Mouse (Mus musculus): ENCODE measurements around the gene Gcm2. TPM values are rescaled to one million over a fixed set of nuclear protein-coding genes. Genes with fewer than 3 reads are reported as not detected.
A peak's percentile ranks its signal among the peaks of the same experiment; 100 is the strongest.

Gcm2 gene
- polyA plus RNA-seq, 1 experiment, result 0.05 TPM

GRCm38 (mm10) chr13:41113940-41114339 lies 3.1 kb upstream of the Gcm2 start, which contains the start of gene Sycp2l:
Gene Sycp2l, plus strand, starts transcription at chr13:41114307.
- no peak for DNase-seq
- H3K4me1 ChIP-seq (ENCODE audit: control insufficient read depth, insufficient read depth, low read length), result no peaks in the 10 kb centered on the region
- no peak within 1 kb of the TSS for H3K4me3 ChIP-seq (replicated peaks; ENCODE audit: extremely low read depth, low read depth, low read length)
- WGBS, result 30% methylated on average over 14 of the region's 14 CpGs
- no peak for TF ChIP-seq CTCF (IDR thresholded peaks at IDR 0.05; ENCODE audit: insufficient read depth, low read length)
- TF ChIP-seq POLR2A (IDR thresholded peaks at IDR 0.05; ENCODE audit: borderline replicate concordance, extremely low read depth, low read depth, low read length), result no peak

- H3K4me1 ChIP-seq (ENCODE audit: control insufficient read depth, insufficient read depth, low read length), result no peaks in the 10 kb centered on the region
- no peak for DNase-seq
- 92% methylated on average over 13 of the region's 13 CpGs for WGBS
- no peak overlapping the region for H3K4me3 ChIP-seq (replicated peaks; ENCODE audit: extremely low read depth, low read depth, low read length)
- no peak for TF ChIP-seq CTCF (IDR thresholded peaks at IDR 0.05; ENCODE audit: insufficient read depth, low read length)
- no peak for TF ChIP-seq POLR2A (IDR thresholded peaks at IDR 0.05; ENCODE audit: borderline replicate concordance, extremely low read depth, low read depth, low read length)
These were observed 5.3 kb downstream of the Gcm2 start for GRCm38 (mm10) chr13:41105541-41105940.

GRCm38 (mm10) chr13:41103841-41104525 lies 6.9 kb downstream of the Gcm2 start:
- WGBS, result 69% methylated on average over 12 of the region's 12 CpGs
- Histone ChIP-seq H3K4me1 (ENCODE audit: control insufficient read depth, insufficient read depth, low read length) (no peaks in the 10 kb centered on the region), H3K4me3 (replicated peaks; ENCODE audit: extremely low read depth, low read depth, low read length) (no peak overlapping the region)
- no peak for TF ChIP-seq POLR2A (IDR thresholded peaks at IDR 0.05; ENCODE audit: borderline replicate concordance, extremely low read depth, low read depth, low read length)
- TF ChIP-seq CTCF (IDR thresholded peaks at IDR 0.05; ENCODE audit: insufficient read depth, low read length), result no peak
- no peak for DNase-seq

GRCm38 (mm10) chr13:41100031-41100430 lies 10.8 kb downstream of the Gcm2 start:
- WGBS, result 99% methylated on average over 2 of the region's 2 CpGs
- DNase-seq, result no peak
- peaks cover 3% of the 10 kb centered on the region; the same call in 1 of the 2 replicates for H3K4me1 ChIP-seq (ENCODE audit: control insufficient read depth, insufficient read depth, low read length)
- H3K4me3 ChIP-seq (replicated peaks; ENCODE audit: extremely low read depth, low read depth, low read length), result no peak overlapping the region
- TF ChIP-seq POLR2A (IDR thresholded peaks at IDR 0.05; ENCODE audit: borderline replicate concordance, extremely low read depth, low read depth, low read length) (no peak), CTCF (IDR thresholded peaks at IDR 0.05; ENCODE audit: insufficient read depth, low read length) (no peak)

- DNase-seq, result no peak
- TF ChIP-seq CTCF (IDR thresholded peaks at IDR 0.05; ENCODE audit: insufficient read depth, low read length), result no peak
- no peak for TF ChIP-seq POLR2A (IDR thresholded peaks at IDR 0.05; ENCODE audit: borderline replicate concordance, extremely low read depth, low read depth, low read length)
- Histone ChIP-seq H3K4me1 (ENCODE audit: control insufficient read depth, insufficient read depth, low read length) (peaks cover 3% of the 10 kb centered on the region; the same call in 1 of the 2 replicates), H3K4me3 (replicated peaks; ENCODE audit: extremely low read depth, low read depth, low read length) (no peak overlapping the region)
- WGBS, result 67% methylated on average over 15 of the region's 15 CpGs
These were observed 12.5 kb downstream of the Gcm2 start for GRCm38 (mm10) chr13:41098325-41098724.

- no peak for DNase-seq
- 28% methylated on average over 16 of the region's 16 CpGs for WGBS
- Histone ChIP-seq H3K4me3 (replicated peaks; ENCODE audit: extremely low read depth, low read depth, low read length) (peak overlapping the region; percentile 13), H3K4me1 (ENCODE audit: control insufficient read depth, insufficient read depth, low read length) (peaks cover 3% of the 10 kb centered on the region; the same call in 1 of the 2 replicates)
- TF ChIP-seq CTCF (IDR thresholded peaks at IDR 0.05; ENCODE audit: insufficient read depth, low read length) (no peak), POLR2A (IDR thresholded peaks at IDR 0.05; ENCODE audit: borderline replicate concordance, extremely low read depth, low read depth, low read length) (no peak)
These were observed 13.3 kb downstream of the Gcm2 start for GRCm38 (mm10) chr13:41097324-41098058.

GRCm38 (mm10) chr13:41094160-41094559 lies 16.7 kb downstream of the Gcm2 start:
- whole genome bisulfite sequencing, result 72% methylated on average over 10 of the region's 10 CpGs
- Histone ChIP-seq H3K4me1 (ENCODE audit: control insufficient read depth, insufficient read depth, low read length) (peaks cover 3% of the 10 kb centered on the region; the same call in 1 of the 2 replicates), H3K4me3 (replicated peaks; ENCODE audit: extremely low read depth, low read depth, low read length) (no peak overlapping the region)
- no peak for TF ChIP-seq POLR2A (IDR thresholded peaks at IDR 0.05; ENCODE audit: borderline replicate concordance, extremely low read depth, low read depth, low read length)
- no peak for TF ChIP-seq CTCF (IDR thresholded peaks at IDR 0.05; ENCODE audit: insufficient read depth, low read length)
- DNase-seq, result no peak

- H3K4me3 ChIP-seq (replicated peaks; ENCODE audit: extremely low read depth, low read depth, low read length), result no peak overlapping the region
- DNase-seq, result no peak
- TF ChIP-seq POLR2A (IDR thresholded peaks at IDR 0.05; ENCODE audit: borderline replicate concordance, extremely low read depth, low read depth, low read length) (no peak), CTCF (IDR thresholded peaks at IDR 0.05; ENCODE audit: insufficient read depth, low read length) (no peak)
- 22% methylated on average over 10 of the region's 10 CpGs for WGBS
- no peaks in the 10 kb centered on the region for H3K4me1 ChIP-seq (ENCODE audit: control insufficient read depth, insufficient read depth, low read length)
These were observed 19.6 kb downstream of the Gcm2 start for GRCm38 (mm10) chr13:41091271-41091670.

GRCm38 (mm10) chr13:41088746-41089145 lies 22.1 kb downstream of the Gcm2 start:
- Histone ChIP-seq H3K4me1 (ENCODE audit: control insufficient read depth, insufficient read depth, low read length) (no peaks in the 10 kb centered on the region), H3K4me3 (replicated peaks; ENCODE audit: extremely low read depth, low read depth, low read length) (no peak overlapping the region)
- TF ChIP-seq POLR2A (IDR thresholded peaks at IDR 0.05; ENCODE audit: borderline replicate concordance, extremely low read depth, low read depth, low read length), result no peak
- no peak for TF ChIP-seq CTCF (IDR thresholded peaks at IDR 0.05; ENCODE audit: insufficient read depth, low read length)
- DNase-seq, result no peak
